Mouse (Mus musculus) left cerebral cortex, adult 6 months (tissue): Measurements from ENCODE around the gene Nr4a3. TPM values are rescaled to one million over a fixed set of nuclear protein-coding genes. Genes with fewer than 3 reads are reported as not detected.

Source experiments
- long read RNA-seq, 2 experiments: library from polyadenylated mRNA; unstranded; transcript quantifications; one replicate each; pipeline ENCODE4 v2.0.0; 2019 to 2020
- polyA plus RNA-seq: library from polyadenylated mRNA; unstranded; fragments of <200 nt; fragmentation: Nextera tagmentation; gene quantifications from 2 replicates; pipeline ENCODE4 v1.2.3, GENCODE M21; 2021

Gene Nr4a3
- polyA plus RNA-seq, result 3.8 and 12.9 TPM in 2 replicates
- long read RNA-seq, experiment 1, partial matches to known transcripts, result 0 of 6 reads
- long read RNA-seq, experiment 1, other reads (novel, unspliced or antisense), result 6 of 6 reads
- long read RNA-seq, experiment 2, partial matches to known transcripts, result 0 of 2 reads
- long read RNA-seq, experiment 2, other reads (novel, unspliced or antisense), result 2 of 2 reads

DNA sequence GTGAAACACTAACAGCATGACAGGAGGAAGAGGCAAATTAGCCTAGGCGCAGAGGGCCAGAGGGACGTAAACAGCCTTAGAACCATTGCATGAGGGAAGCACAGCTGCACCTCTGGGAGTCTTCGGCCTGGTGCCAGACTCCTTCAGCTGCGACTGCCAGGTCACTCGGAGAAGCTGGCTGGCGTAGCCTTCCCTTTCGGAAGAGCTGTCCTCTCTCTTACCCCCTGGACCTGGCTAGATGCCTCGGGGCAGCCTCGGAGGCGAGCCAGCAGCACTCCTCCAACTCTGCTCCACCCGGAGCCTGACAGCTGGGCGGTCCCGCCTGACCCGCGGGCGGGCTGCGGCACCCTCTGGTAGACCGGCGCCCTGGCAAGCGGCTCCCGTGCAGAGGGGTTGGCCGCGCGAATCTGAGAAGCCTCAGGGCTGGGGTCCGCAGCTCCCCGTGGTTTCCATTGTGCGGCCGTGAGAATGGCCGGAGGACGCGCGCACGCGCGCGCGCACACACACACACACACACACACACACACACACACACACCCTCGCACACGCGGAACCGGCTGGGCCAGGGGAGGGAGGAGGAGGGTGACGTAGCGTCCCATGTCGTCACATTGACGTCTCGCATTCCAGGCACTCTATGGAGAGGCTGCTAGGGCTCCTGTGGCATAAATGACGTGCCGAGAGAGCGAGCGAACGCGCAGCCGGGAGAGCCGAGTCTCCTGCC is at the start of gene Nr4a3:
Nr4a3 (plus strand) TSS at position 663 of the 721 bp plus-strand sequence.

DNA sequence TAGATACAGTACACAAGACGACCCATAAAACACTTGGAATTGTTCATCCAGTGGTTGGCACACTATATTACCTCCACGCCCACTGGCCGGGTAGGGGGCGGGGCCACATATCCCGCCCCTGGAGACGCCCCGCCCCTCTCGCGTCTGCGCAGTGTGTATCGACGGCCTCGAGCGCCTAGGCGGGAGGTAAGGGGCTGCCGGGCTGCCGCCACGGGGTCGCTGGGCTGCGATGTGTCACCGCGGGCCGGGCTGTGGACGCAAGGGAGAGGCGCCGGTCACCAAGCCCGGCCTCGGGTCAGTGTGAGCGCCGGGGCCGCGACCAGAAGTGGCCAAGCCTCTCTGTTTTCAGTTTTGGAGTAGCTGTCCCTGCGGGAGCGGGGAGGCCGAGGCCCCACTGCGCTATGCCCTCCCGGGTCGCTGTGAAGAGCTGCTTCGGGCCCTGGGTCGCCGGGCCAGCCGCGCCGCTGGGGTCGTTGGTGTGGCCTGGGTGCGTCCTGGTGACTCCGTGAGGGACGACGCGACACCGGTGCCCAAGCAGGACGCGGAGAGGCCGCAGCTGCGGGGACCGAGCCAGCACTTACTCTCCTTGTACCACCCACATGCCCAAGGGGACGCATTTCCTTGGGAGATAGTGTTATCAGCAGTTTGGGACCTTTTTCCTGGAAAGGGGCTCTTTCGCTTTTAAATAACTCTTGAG is 80.0 kb downstream of the Nr4a3 start, which contains the start of gene Stx17:
Stx17 (plus strand) TSS at position 143 of the 697 bp plus-strand sequence.

Other genes with a start within 250 kb of the Nr4a3 start
- gene Stx17, start 79.8 kb downstream of the Nr4a3 start, polyA plus RNA-seq, result 16.4 and 18.8 TPM in 2 replicates
- 33.6 and 34.2 TPM in 2 replicates for gene Erp44, start 234.4 kb downstream of the Nr4a3 start, polyA plus RNA-seq
- 0.74 and 0.92 TPM in 2 replicates for gene Invs, start 234.6 kb downstream of the Nr4a3 start, polyA plus RNA-seq